Mouse (Mus musculus) cortical plate, adult 2 months (tissue): ENCODE data around the gene Tgif2lx2. TPM values are rescaled to one million over a fixed set of nuclear protein-coding genes. Genes with fewer than 3 reads are reported as not detected.
"Not testable (repeated sequence)": the region's sequence is repeated elsewhere in the genome, so short reads cannot be mapped to it uniquely, and the experiment has no call there.

Source experiments
- H3K27ac ChIP-seq: fragments of 200-500 bp; 2 replicates; pipeline ENCODE4 v1.5.1; 2012; ENCODE audit warnings: low read length, control low read depth, inconsistent platforms; ENCODE audit not compliant: insufficient read depth
- H3K4me1 ChIP-seq: fragments of 200-500 bp; 2 replicates; pipeline ENCODE4 v1.6.1; 2011; ENCODE audit warnings: low read length; ENCODE audit not compliant: control insufficient read depth, insufficient read depth
- H3K4me3 ChIP-seq: fragments of 200-500 bp; 2 replicates; pipeline ENCODE4 v1.5.1; 2011; ENCODE audit warnings: mild to moderate bottlenecking, low read length, control low read depth; ENCODE audit not compliant: insufficient read depth
- polyA plus RNA-seq: library from polyadenylated mRNA; depleted of rRNA; stranded (reverse); fragments of >200 nt; gene quantifications from 2 replicates; pipeline ENCODE4 v1.2.3, GENCODE M21; 2012; rRNA removed

Gene Tgif2lx2
- not detected in 2 replicates for polyA plus RNA-seq

DNA sequence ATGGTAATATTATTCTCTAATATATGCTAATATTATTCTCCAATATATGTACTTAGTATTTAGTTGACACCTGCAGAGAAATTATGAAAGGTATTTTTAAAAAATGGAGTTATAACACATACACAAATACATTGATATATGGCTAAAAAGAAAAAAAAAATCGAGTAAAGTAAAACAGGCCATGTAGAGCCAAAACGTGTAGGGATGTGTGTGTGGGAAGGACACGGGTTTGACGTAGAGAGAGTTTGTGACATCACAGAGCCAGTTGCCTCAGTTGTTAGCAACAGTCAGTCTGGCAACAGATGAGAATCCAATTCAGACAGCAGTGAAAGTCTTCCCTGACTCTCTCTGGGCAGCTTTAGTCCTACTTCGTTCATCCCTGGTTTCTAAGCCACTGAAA lies at the start of gene Tgif2lx2:
Gene Tgif2lx2, plus strand, starts transcription at position 301 of the 400 bp plus-strand sequence.
- not testable (repeated sequence) for H3K4me3 ChIP-seq, H3K27ac ChIP-seq, H3K4me1 ChIP-seq

Other genes with a start within 250 kb of the Tgif2lx2 start
- gene Tgif2lx1, start 53.5 kb downstream of the Tgif2lx2 start, polyA plus RNA-seq, result not detected in 2 replicates